ENCODE assay signal across 15 mouse cellular contexts in genomic region chr3:30248656-30249384, GRCm38 (mm10).
DNase-seq lines count a peak whose midpoint lies in the region.
"Had no signal": no experiment of that assay in that cellular context is flagged by ENCODE, and none has a peak within 500 bp of the region (broad histone marks: within the 10 kb centered on the region; RNA-seq: fewer than 3 reads in every experiment).

No protein-coding gene starts in this region.

- intact Hi-C loops in left cerebral cortex, postnatal 10 days (cut with DNase I), result no loop called here

- peak; percentile 2 to 25 for DNase-seq in frontal cortex, adult 2 months (ENCODE audit: extremely low spot score in 1 of 2, low spot score in 1 of 2)
- DNase-seq in frontal cortex, postnatal 14 days (ENCODE audit: low spot score in 2 of 2), result no peak
- DNase-seq in left cerebral cortex, adult 11 months (ENCODE audit: low spot score), result peak; percentile 6
- DNase-seq in left cerebral cortex, postnatal 10 days (ENCODE audit: extremely low spot score in 1 of 2, low spot score in 2 of 2), result no peak
- peak; percentile 46 for DNase-seq in brain, adult 2 months (ENCODE audit: low read depth, low spot score)
- peak; percentile 32 for DNase-seq in brain, embryonic 18.5 days (ENCODE audit: low read depth, low spot score)
- no peak for DNase-seq in retina, embryonic 14.5 days (ENCODE audit: low spot score)
- DNase-seq: adrenal gland, postnatal 36 days; cerebellum, adult 9-11 months; gastrocnemius, postnatal 36 days; heart, postnatal 36 days; kidney, adult 9 months; kidney, postnatal 4 days; lung, postnatal 10 days; thymus, postnatal 36 days had no signal

Comparison
In these comparisons a context has a peak if more than half of its experiments do, and no peak if none do; other contexts are left out.
1. DNase-seq: peak in frontal cortex, adult 2 months (2 of 2), left cerebral cortex, adult 11 months (single experiment), brain, adult 2 months (single experiment) and brain, embryonic 18.5 days (single experiment); none in frontal cortex, postnatal 14 days (0 of 2), left cerebral cortex, postnatal 10 days (0 of 2) and retina, embryonic 14.5 days (single experiment).